Comparison of ENCODE assay signal across 25 mouse cellular contexts in genomic region chr9:53065028-53065427, GRCm38 (mm10).
DNase-seq lines count a peak whose midpoint lies in the region; ATAC-seq and TF ChIP-seq lines count a peak whose summit lies in the region.
"Had no signal": no experiment of that assay in that cellular context is flagged by ENCODE, and none has a peak within 500 bp of the region (broad histone marks: within the 10 kb centered on the region; RNA-seq: fewer than 3 reads in every experiment).

No protein-coding gene starts in this region.

- DNase-seq in gastrocnemius, adult 2 months: no peak
- no peak for DNase-seq in gastrocnemius, adult 8-10 months (ENCODE audit: low spot score in 2 of 2)
- no peak for DNase-seq in heart, postnatal 14 days
- peak; percentile 35 for DNase-seq in kidney, adult 9 months
- no peak for DNase-seq in kidney, postnatal 10 days
- DNase-seq: adrenal gland, adult 2 months; cerebellum, adult 2 months; cerebellum, postnatal 25 days; forebrain, postnatal 0 days; gastrocnemius, postnatal 36 days; layer of hippocampus, postnatal 36 days; liver, embryonic 13.5 days; lung, adult 2 months; lung, postnatal 14 days; right cerebral cortex, postnatal 4 days; thymus, adult 18-20 months; thymus, postnatal 36 days had no signal

- no peaks in the 10 kb centered on the region for H3K36me3 ChIP-seq in heart, embryonic 14.5 days (ENCODE audit: control insufficient read depth, insufficient read depth, low read length)
- H3K36me3 ChIP-seq in intestine, embryonic 15.5 days: no peaks in the 10 kb centered on the region
- H3K36me3 ChIP-seq: embryonic facial prominence, embryonic 12.5 days; hindbrain, embryonic 10.5 days; limb, embryonic 13.5 days; liver, embryonic 13.5 days had no signal

- H3K4me2 ChIP-seq in heart, embryonic 14.5 days (ENCODE audit: low read length): no peak overlapping the region
- no peak overlapping the region for H3K4me2 ChIP-seq in intestine, embryonic 15.5 days (replicated peaks)
- H3K4me2 ChIP-seq: embryonic facial prominence, embryonic 12.5 days; limb, embryonic 13.5 days; liver, embryonic 13.5 days; midbrain, embryonic 11.5 days had no signal

- H3K27ac ChIP-seq in gastrocnemius, adult 2 months: peak overlapping the region; percentile 83
- peak overlapping the region; percentile 77 to 82 for H3K27ac ChIP-seq in heart, embryonic 14.5 days (replicated peaks in 1 of 2; ENCODE audit: control insufficient read depth in 1 of 2, insufficient read depth in 1 of 2, low read depth in 2 of 2, low read length in 2 of 2)
- no peak overlapping the region for H3K27ac ChIP-seq in intestine, embryonic 15.5 days
- H3K27ac ChIP-seq: embryonic facial prominence, embryonic 12.5 days; hindbrain, embryonic 10.5 days; liver, embryonic 13.5 days had no signal

- H3K9ac ChIP-seq in heart, embryonic 14.5 days (ENCODE audit: low read length): no peak overlapping the region
- H3K9ac ChIP-seq in intestine, embryonic 15.5 days: no peak overlapping the region
- H3K9ac ChIP-seq: embryonic facial prominence, embryonic 12.5 days; forebrain, postnatal 0 days; limb, embryonic 13.5 days; liver, embryonic 13.5 days had no signal

- WGBS in heart, embryonic 14.5 days: 28% methylated on average over 2 of the region's 2 CpGs
- WGBS in intestine, embryonic 15.5 days: 61% methylated on average over 2 of the region's 2 CpGs

- no peak for ATAC-seq in heart, embryonic 14.5 days (ENCODE audit: insufficient number of reproducible peaks, insufficient read depth, low FRiP score, low read depth)
- no peak for ATAC-seq in intestine, embryonic 15.5 days
- ATAC-seq: forebrain, postnatal 0 days; hindbrain, embryonic 16.5 days; intestine, embryonic 16.5 days had no signal

- no peak for TF ChIP-seq CTCF in gastrocnemius, adult 2 months (IDR thresholded peaks at IDR 0.05)

- intact Hi-C loops in gastrocnemius, adult 2 months (cut with DNase I): loop anchor here (5.0 kb wide), 1 partner anchor 98 kb away; no protein-coding TSS in a partner anchor
- intact Hi-C loops in heart, postnatal 14 days (cut with DNase I): loop anchor here (5.0 kb wide), 1 partner anchor 98 kb away; no protein-coding TSS in a partner anchor

- peaks cover 5 to 16% of the 10 kb centered on the region in 2 experiments; a peak in 2 of 4 replicates for H3K4me1 ChIP-seq in heart, embryonic 14.5 days (ENCODE audit: control insufficient read depth in 2 of 2, insufficient read depth in 2 of 2, low read length in 2 of 2)
- H3K4me1 ChIP-seq in intestine, embryonic 15.5 days (replicated peaks): no peaks in the 10 kb centered on the region
- H3K4me1 ChIP-seq: liver, embryonic 13.5 days had no signal

- H3K27me3 ChIP-seq in heart, embryonic 14.5 days (ENCODE audit: control insufficient read depth, insufficient read depth, low read length): no peaks in the 10 kb centered on the region
- no peaks in the 10 kb centered on the region for H3K27me3 ChIP-seq in intestine, embryonic 15.5 days (replicated peaks)
- H3K27me3 ChIP-seq: embryonic facial prominence, embryonic 12.5 days; limb, embryonic 13.5 days; liver, embryonic 13.5 days had no signal

- H3K4me3 ChIP-seq in gastrocnemius, adult 2 months: no peak overlapping the region
- H3K4me3 ChIP-seq in heart, embryonic 14.5 days (ENCODE audit: control insufficient read depth in 1 of 2, insufficient read depth in 1 of 2, low read depth in 1 of 2, low read length in 2 of 2): no peak overlapping the region
- no peak overlapping the region for H3K4me3 ChIP-seq in intestine, embryonic 15.5 days (replicated peaks)
- H3K4me3 ChIP-seq: embryonic facial prominence, embryonic 12.5 days; hindbrain, embryonic 10.5 days; limb, embryonic 13.5 days; liver, embryonic 13.5 days had no signal

- H3K9me3 ChIP-seq in heart, embryonic 14.5 days (ENCODE audit: control insufficient read depth, low read length): 0 out of 2 replicates have a peak, but pooled peaks cover 4% of the 10 kb centered on the region
- no peaks in the 10 kb centered on the region for H3K9me3 ChIP-seq in intestine, embryonic 15.5 days
- H3K9me3 ChIP-seq: embryonic facial prominence, embryonic 12.5 days; hindbrain, embryonic 10.5 days; liver, embryonic 13.5 days had no signal
